24 mouse cellular contexts compared by ENCODE assay signal in genomic region chr1:58945960-58946670, GRCm38 (mm10). TPM values are rescaled to one million over a fixed set of nuclear protein-coding genes. Genes with fewer than 3 reads are reported as not detected.
A peak's percentile ranks its signal among the peaks of the same experiment; 100 is the strongest.
DNase-seq lines count a peak whose midpoint lies in the region; ATAC-seq and TF ChIP-seq lines count a peak whose summit lies in the region.
"Had no signal": no experiment of that assay in that cellular context is flagged by ENCODE, and none has a peak within 500 bp of the region (broad histone marks: within the 10 kb centered on the region; RNA-seq: fewer than 3 reads in every experiment).

No protein-coding gene starts in this region.

- no peak for DNase-seq in gastrocnemius, adult 2 months
- DNase-seq in gastrocnemius, adult 8-10 months (ENCODE audit: low spot score in 2 of 2): no peak
- no peak for DNase-seq in liver, embryonic 11.5 days (ENCODE audit: low spot score)
- no peak for DNase-seq in layer of hippocampus, postnatal 14 days (ENCODE audit: low spot score in 2 of 2)
- DNase-seq: cerebellum, adult 9-11 months; gastrocnemius, postnatal 25 days; retina, postnatal 1 day; thymus, adult 18-20 months had no signal

- 0 out of 2 replicates have a peak, but pooled peaks cover 2% of the 10 kb centered on the region for H3K36me3 ChIP-seq in intestine, embryonic 16.5 days (ENCODE audit: control insufficient read depth, insufficient read depth, low read length)
- H3K36me3 ChIP-seq in intestine, embryonic 15.5 days: no peaks in the 10 kb centered on the region
- H3K36me3 ChIP-seq in liver, embryonic 15.5 days (replicated peaks): peaks cover 55% of the 10 kb centered on the region
- H3K36me3 ChIP-seq in liver, embryonic 11.5 days (ENCODE audit: control insufficient read depth, insufficient read depth, low read length): peaks cover 17% of the 10 kb centered on the region
- H3K36me3 ChIP-seq in hindbrain, embryonic 12.5 days: peaks cover 17% of the 10 kb centered on the region

- no peak overlapping the region for H3K4me2 ChIP-seq in intestine, embryonic 16.5 days (ENCODE audit: low read depth, low read length)
- H3K4me2 ChIP-seq in intestine, embryonic 15.5 days (replicated peaks): no peak overlapping the region
- no peak overlapping the region for H3K4me2 ChIP-seq in liver, embryonic 15.5 days
- no peak overlapping the region for H3K4me2 ChIP-seq in liver, embryonic 11.5 days
- no peak overlapping the region for H3K4me2 ChIP-seq in hindbrain, embryonic 12.5 days (replicated peaks)
- H3K4me2 ChIP-seq: embryonic facial prominence, embryonic 12.5 days; forebrain, embryonic 13.5 days; hindbrain, embryonic 13.5 days; limb, embryonic 15.5 days; lung, embryonic 15.5 days; midbrain, embryonic 11.5 days; stomach, embryonic 15.5 days had no signal

- H3K27me3 ChIP-seq in intestine, embryonic 16.5 days (replicated peaks; ENCODE audit: control insufficient read depth, insufficient read depth, low read length): no peaks in the 10 kb centered on the region
- H3K27me3 ChIP-seq in intestine, embryonic 15.5 days (replicated peaks): no peaks in the 10 kb centered on the region
- no peaks in the 10 kb centered on the region for H3K27me3 ChIP-seq in liver, embryonic 15.5 days
- H3K27me3 ChIP-seq in liver, embryonic 11.5 days (replicated peaks; ENCODE audit: control insufficient read depth, insufficient read depth, low read length): no peaks in the 10 kb centered on the region
- H3K27me3 ChIP-seq in hindbrain, embryonic 12.5 days: no peaks in the 10 kb centered on the region
- H3K27me3 ChIP-seq: embryonic facial prominence, embryonic 12.5 days; forebrain, embryonic 13.5 days; hindbrain, embryonic 13.5 days; limb, embryonic 15.5 days; lung, embryonic 15.5 days; stomach, embryonic 15.5 days had no signal

- H3K9me3 ChIP-seq in intestine, embryonic 16.5 days (ENCODE audit: control insufficient read depth, low read length): no peaks in the 10 kb centered on the region
- no peaks in the 10 kb centered on the region for H3K9me3 ChIP-seq in intestine, embryonic 15.5 days
- H3K9me3 ChIP-seq in liver, embryonic 15.5 days (replicated peaks): no peaks in the 10 kb centered on the region
- H3K9me3 ChIP-seq in liver, embryonic 11.5 days (ENCODE audit: control insufficient read depth, low read length): no peaks in the 10 kb centered on the region
- H3K9me3 ChIP-seq in hindbrain, embryonic 12.5 days (replicated peaks): no peaks in the 10 kb centered on the region
- H3K9me3 ChIP-seq: embryonic facial prominence, embryonic 12.5 days; forebrain, embryonic 13.5 days; G1E; heart, embryonic 10.5 days; hindbrain, embryonic 13.5 days; limb, embryonic 15.5 days; lung, embryonic 15.5 days; stomach, embryonic 15.5 days had no signal

- ATAC-seq in intestine, embryonic 16.5 days: peak; percentile 59
- ATAC-seq in intestine, embryonic 15.5 days: no peak
- ATAC-seq in liver, embryonic 15.5 days (ENCODE audit: insufficient read depth): peak; percentile 34; the same call in 1 of the 2 replicates
- no peak for ATAC-seq in liver, embryonic 11.5 days (replicated peaks; ENCODE audit: low FRiP score)
- no peak for ATAC-seq in hindbrain, embryonic 12.5 days (ENCODE audit: low FRiP score)
- ATAC-seq: forebrain, embryonic 13.5 days; inflammation-experienced regulatory T-cells, adult 6 months had no signal

- no peak overlapping the region for H3K9ac ChIP-seq in intestine, embryonic 16.5 days (ENCODE audit: low read depth, low read length)
- no peak overlapping the region for H3K9ac ChIP-seq in intestine, embryonic 15.5 days
- no peak overlapping the region for H3K9ac ChIP-seq in liver, embryonic 15.5 days
- no peak overlapping the region for H3K9ac ChIP-seq in liver, embryonic 11.5 days (ENCODE audit: low read depth, low read length)
- no peak overlapping the region for H3K9ac ChIP-seq in hindbrain, embryonic 12.5 days
- H3K9ac ChIP-seq: embryonic facial prominence, embryonic 12.5 days; forebrain, embryonic 13.5 days; hindbrain, embryonic 13.5 days; limb, embryonic 15.5 days; lung, embryonic 15.5 days; stomach, embryonic 15.5 days had no signal

- peaks cover 6% of the 10 kb centered on the region for H3K4me1 ChIP-seq in intestine, embryonic 16.5 days (ENCODE audit: control insufficient read depth, insufficient read depth, low read length)
- peaks cover 4% of the 10 kb centered on the region for H3K4me1 ChIP-seq in intestine, embryonic 15.5 days (replicated peaks)
- H3K4me1 ChIP-seq in liver, embryonic 15.5 days (replicated peaks): peaks cover 35% of the 10 kb centered on the region
- peaks cover 6% of the 10 kb centered on the region for H3K4me1 ChIP-seq in liver, embryonic 11.5 days (replicated peaks; ENCODE audit: control insufficient read depth, insufficient read depth, low read length)
- H3K4me1 ChIP-seq in hindbrain, embryonic 12.5 days: no peaks in the 10 kb centered on the region
- H3K4me1 ChIP-seq: forebrain, embryonic 13.5 days had no signal

- TF ChIP-seq CTCF in gastrocnemius, adult 2 months (IDR thresholded peaks at IDR 0.05): no peak

- H3K27ac ChIP-seq in gastrocnemius, adult 2 months: peak overlapping the region; percentile 38; the same call in 1 of the 2 replicates
- no peak overlapping the region for H3K27ac ChIP-seq in intestine, embryonic 16.5 days (ENCODE audit: low read length)
- H3K27ac ChIP-seq in intestine, embryonic 15.5 days: no peak overlapping the region
- no peak overlapping the region for H3K27ac ChIP-seq in liver, embryonic 15.5 days (replicated peaks)
- H3K27ac ChIP-seq in liver, embryonic 11.5 days (ENCODE audit: low read depth, low read length): no peak overlapping the region
- H3K27ac ChIP-seq in hindbrain, embryonic 12.5 days: no peak overlapping the region
- H3K27ac ChIP-seq: embryonic facial prominence, embryonic 12.5 days; forebrain, embryonic 13.5 days; heart, embryonic 10.5 days; hindbrain, embryonic 13.5 days; limb, embryonic 15.5 days; lung, embryonic 15.5 days; macrophage; stomach, embryonic 15.5 days had no signal

- 84% methylated on average over 7 of the region's 7 CpGs for WGBS in intestine, embryonic 16.5 days
- WGBS in intestine, embryonic 15.5 days: 80% methylated on average over 7 of the region's 7 CpGs
- WGBS in liver, embryonic 15.5 days (ENCODE audit: insufficient replicate concordance): 87% methylated on average over 7 of the region's 7 CpGs
- WGBS in liver, embryonic 11.5 days: 90% methylated on average over 7 of the region's 7 CpGs
- WGBS in hindbrain, embryonic 12.5 days: 93% methylated on average over 7 of the region's 7 CpGs

- no peak overlapping the region for H3K4me3 ChIP-seq in gastrocnemius, adult 2 months
- no peak overlapping the region for H3K4me3 ChIP-seq in intestine, embryonic 16.5 days (ENCODE audit: low read length)
- H3K4me3 ChIP-seq in intestine, embryonic 15.5 days (replicated peaks): no peak overlapping the region
- no peak overlapping the region for H3K4me3 ChIP-seq in liver, embryonic 15.5 days (replicated peaks)
- H3K4me3 ChIP-seq in liver, embryonic 11.5 days (ENCODE audit: low read depth, low read length): no peak overlapping the region
- H3K4me3 ChIP-seq in hindbrain, embryonic 12.5 days: no peak overlapping the region
- H3K4me3 ChIP-seq: embryonic facial prominence, embryonic 12.5 days; erythroblast, embryonic 14.5 days; forebrain, embryonic 13.5 days; heart, embryonic 10.5 days; hindbrain, embryonic 13.5 days; limb, embryonic 15.5 days; lung, embryonic 15.5 days; stomach, embryonic 15.5 days had no signal

- intact Hi-C loops in gastrocnemius, adult 2 months (cut with DNase I): no loop called here

RNA-seq across cellular contexts. Expression of gene Trak2, which starts 27.1 kb away (rescaled TPM):
- 10 to 100 TPM; 72.9 to 83.5 TPM for total RNA-seq in gastrocnemius, adult 2 months (2021)
- 100 to 1,000 TPM in 1 of 4 experiments, 10 to 100 TPM in 3; 60.8 to 110 (median 83.9) TPM for total RNA-seq in gastrocnemius, adult 8-10 months (2022)
- 9.1 and 9.7 TPM in 2 replicates for polyA plus RNA-seq in intestine, embryonic 16.5 days (2015; fragmentation: Nextera tagmentation; extraction: Ambion mirVana)
- 11.5 and 12.0 TPM in 2 replicates for polyA plus RNA-seq in intestine, embryonic 15.5 days (2015; fragmentation: Nextera tagmentation; extraction: Ambion mirVana)
- polyA plus RNA-seq in liver, embryonic 15.5 days (2015; fragmentation: Nextera tagmentation; extraction: Ambion mirVana): 53.1 and 57.4 TPM in 2 replicates
- 24.0 and 26.1 TPM in 2 replicates for polyA plus RNA-seq in liver, embryonic 11.5 days (2014; fragmentation: Nextera tagmentation; extraction: Ambion mirVana)
- total RNA-seq in layer of hippocampus, postnatal 14 days (2021): 100 to 1,000 TPM; 201 to 209 TPM
- 19.4 and 23.6 TPM in 2 replicates for polyA plus RNA-seq in hindbrain, embryonic 12.5 days (2016; fragmentation: Nextera tagmentation; extraction: Ambion mirVana)

RNA-seq across cellular contexts. Expression of gene Stradb, which starts 27.2 kb away (rescaled TPM):
- total RNA-seq in gastrocnemius, adult 2 months (2021): 100 to 1,000 TPM; 130 to 145 TPM
- 100 to 1,000 TPM; 117 to 185 (median 147) TPM for total RNA-seq in gastrocnemius, adult 8-10 months (2022)
- 21.9 and 22.8 TPM in 2 replicates for polyA plus RNA-seq in intestine, embryonic 16.5 days (2015; fragmentation: Nextera tagmentation; extraction: Ambion mirVana)
- polyA plus RNA-seq in intestine, embryonic 15.5 days (2015; fragmentation: Nextera tagmentation; extraction: Ambion mirVana): 21.3 and 23.1 TPM in 2 replicates
- polyA plus RNA-seq in liver, embryonic 15.5 days (2015; fragmentation: Nextera tagmentation; extraction: Ambion mirVana): 48.9 and 51.7 TPM in 2 replicates
- 28.0 and 35.7 TPM in 2 replicates for polyA plus RNA-seq in liver, embryonic 11.5 days (2014; fragmentation: Nextera tagmentation; extraction: Ambion mirVana)
- total RNA-seq in layer of hippocampus, postnatal 14 days (2021): 10 to 100 TPM; 49.3 to 60.8 TPM
- 45.1 and 45.8 TPM in 2 replicates for polyA plus RNA-seq in hindbrain, embryonic 12.5 days (2016; fragmentation: Nextera tagmentation; extraction: Ambion mirVana)

Comparison
In these comparisons a context has a peak if more than half of its experiments do, and no peak if none do; other contexts are left out.
1. ATAC-seq: peak in intestine, embryonic 16.5 days (single experiment) and liver, embryonic 15.5 days (single experiment); none in intestine, embryonic 15.5 days (single experiment), liver, embryonic 11.5 days (single experiment) and hindbrain, embryonic 12.5 days (single experiment).